Mouse (Mus musculus) heart, embryonic 14.5 days (tissue): Measurements from ENCODE around the gene Rab5b. TPM values are rescaled to one million over a fixed set of nuclear protein-coding genes. Genes with fewer than 3 reads are reported as not detected.

ENCODE experiments used
- ATAC-seq: fragments of 200-750 bp; cut with Nextera tagmentation; 2 replicates; pipeline ENCODE4 v1.8.0; 2017; ENCODE audit warnings: low read depth, moderate TSS enrichment; ENCODE audit not compliant: insufficient number of reproducible peaks, insufficient read depth, low FRiP score
- H3K27ac ChIP-seq, 2 experiments: fragments of 200-500 bp in 1 of 2; fragments of 300-500 bp in 1 of 2; sonication (generic) in 1 of 2; replicated peaks in 1 of 2; 2 replicates each; pipeline ENCODE4 v1.5.1; 2012 to 2014; ENCODE audit warnings: low read depth in 2 of 2, low read length in 2 of 2, control low read depth in 1 of 2, mild to moderate bottlenecking in 1 of 2, mixed read lengths in 1 of 2; ENCODE audit not compliant: control insufficient read depth in 1 of 2, insufficient read depth in 1 of 2
- H3K27me3 ChIP-seq: fragments of 300-500 bp; sonication (generic); 2 replicates; pipeline ENCODE4 v1.6.1; 2014; ENCODE audit warnings: mild to moderate bottlenecking, low read length, control low read depth; ENCODE audit not compliant: control insufficient read depth, insufficient read depth
- H3K36me3 ChIP-seq: fragments of 300-500 bp; sonication (generic); 2 replicates; pipeline ENCODE4 v1.6.1; 2014; ENCODE audit warnings: mild to moderate bottlenecking, control low read depth, low read length, mixed read lengths; ENCODE audit not compliant: control insufficient read depth, insufficient read depth
- H3K4me1 ChIP-seq, 2 experiments: fragments of 200-500 bp in 1 of 2; fragments of 300-500 bp in 1 of 2; sonication (generic) in 1 of 2; 2 replicates each; pipeline ENCODE4 v1.6.1; 2012 to 2014; ENCODE audit warnings: low read length in 2 of 2, control low read depth in 1 of 2, mixed read lengths in 1 of 2; ENCODE audit not compliant: control insufficient read depth in 2 of 2, insufficient read depth in 2 of 2
- H3K4me2 ChIP-seq: fragments of 300-500 bp; sonication (generic); 2 replicates; pipeline ENCODE4 v1.6.1; 2014; ENCODE audit warnings: mild to moderate bottlenecking, low read length
- H3K4me3 ChIP-seq, 2 experiments: fragments of 200-500 bp in 1 of 2; fragments of 300-500 bp in 1 of 2; sonication (generic) in 1 of 2; 2 replicates each; pipeline ENCODE4 v1.5.1; 2012 to 2014; ENCODE audit warnings: low read length in 2 of 2, mild to moderate bottlenecking in 2 of 2, control low read depth in 1 of 2, low read depth in 1 of 2, moderate library complexity in 1 of 2; ENCODE audit not compliant: control insufficient read depth in 1 of 2, insufficient read depth in 1 of 2
- H3K9ac ChIP-seq: fragments of 300-500 bp; sonication (generic); 2 replicates; pipeline ENCODE4 v1.6.1; 2014; ENCODE audit warnings: mild to moderate bottlenecking, low read length
- H3K9me3 ChIP-seq: fragments of 300-500 bp; sonication (generic); 2 replicates; pipeline ENCODE4 v1.6.1; 2016; ENCODE audit warnings: low read length, control low read depth; ENCODE audit not compliant: control insufficient read depth
- WGBS: fragments of 180-500 bp; shearing (Covaris S2); extraction: QIAGEN DNeasy Blood & Tissue Kit; methylation state at CpG from one replicate; pipeline ENCODE4 v1.1.7; 2014; 5-methylcytosine and 5-hydroxymethylcytosine counted together
- polyA plus RNA-seq: library from polyadenylated mRNA; unstranded; fragments of >200 nt; fragmentation: Nextera tagmentation; extraction: Ambion mirVana; gene quantifications from 2 replicates; pipeline ENCODE4 v1.2.1, GENCODE M21; 2014

The Rab5b gene
- polyA plus RNA-seq: 56.7 and 58.3 TPM in 2 replicates

- 2% methylated on average over 39 of the region's 40 CpGs for WGBS
- H3K4me1 ChIP-seq: peaks cover 13 to 25% of the 10 kb centered on the region in 2 experiments
- peak within 1 kb of the TSS; percentile 97 for H3K27ac ChIP-seq
- H3K9ac ChIP-seq: peak within 1 kb of the TSS; percentile 91
- H3K36me3 ChIP-seq: peaks cover 41% of the 10 kb centered on the region
- H3K27me3 ChIP-seq: no peaks in the 10 kb centered on the region
- ATAC-seq: peak; percentile 98
- H3K4me2 ChIP-seq: peak within 1 kb of the TSS; percentile 78
- peak within 1 kb of the TSS; percentile 77 to 87 for H3K4me3 ChIP-seq
- no peaks in the 10 kb centered on the region for H3K9me3 ChIP-seq
Measured at GRCm38 (mm10) chr10:128695992-128696807, at the start of gene Rab5b. Rab5b (minus strand) TSS chr10:128696264.

- no peak for ATAC-seq
Measured at GRCm38 (mm10) chr10:128744680-128745601, 48.9 kb upstream of the Rab5b start, which contains the start of gene Dgka. Dgka (minus strand) TSS chr10:128744855.

GRCm38 (mm10) chr10:128744211-128744610 lies 48.1 kb upstream of the Rab5b start:
- peak overlapping the region; percentile 90 for H3K4me2 ChIP-seq
- H3K27ac ChIP-seq: peak overlapping the region in 1 of 2 experiments; percentile 49; a peak in 1 of 4 replicates
- ATAC-seq: no peak
- H3K9ac ChIP-seq: peak overlapping the region; percentile 73
- H3K9me3 ChIP-seq: no peaks in the 10 kb centered on the region
- H3K27me3 ChIP-seq: peaks cover 6% of the 10 kb centered on the region; the same call in 1 of the 2 replicates
- WGBS: 23% methylated on average over 8 of the region's 8 CpGs
- no peaks in the 10 kb centered on the region for H3K36me3 ChIP-seq
- peak overlapping the region; percentile 58 to 59 for H3K4me3 ChIP-seq
- peaks cover 10 to 23% of the 10 kb centered on the region in 2 experiments for H3K4me1 ChIP-seq

More at GRCm38 (mm10) chr10:128744680-128745601, 48.9 kb upstream of the Rab5b start, which contains the start of gene Dgka:
- Histone ChIP-seq H3K4me3 (peak within 1 kb of the TSS; percentile 58 to 59), H3K27me3 (peaks cover 6% of the 10 kb centered on the region; the same call in 1 of the 2 replicates), H3K9ac (peak within 1 kb of the TSS; percentile 73), H3K27ac (peak within 1 kb of the TSS; percentile 49 to 55), H3K4me1 (peaks cover 10 to 27% of the 10 kb centered on the region in 2 experiments), H3K4me2 (peak within 1 kb of the TSS; percentile 90), H3K36me3 (no peaks in the 10 kb centered on the region), H3K9me3 (no peaks in the 10 kb centered on the region)
- WGBS: 20% methylated on average over 18 of the region's 18 CpGs

- under 1% methylated on average over 37 of the region's 37 CpGs for WGBS
Measured at GRCm38 (mm10) chr10:128743791-128744191, 47.7 kb upstream of the Rab5b start.

GRCm38 (mm10) chr10:128743235-128743634 lies 47.2 kb upstream of the Rab5b start:
- Histone ChIP-seq H3K27me3 (peaks cover 6% of the 10 kb centered on the region; the same call in 1 of the 2 replicates), H3K4me3 (peak overlapping the region; percentile 58 to 59), H3K9me3 (no peaks in the 10 kb centered on the region), H3K36me3 (no peaks in the 10 kb centered on the region), H3K4me2 (peak overlapping the region; percentile 90), H3K4me1 (peaks cover 10 to 19% of the 10 kb centered on the region in 2 experiments), H3K9ac (peak overlapping the region; percentile 73), H3K27ac (no peak overlapping the region)
- 5% methylated on average over 7 of the region's 7 CpGs for WGBS
- ATAC-seq: no peak

More at GRCm38 (mm10) chr10:128743791-128744191, 47.7 kb upstream of the Rab5b start:
- peak; percentile 73 for ATAC-seq
- Histone ChIP-seq H3K4me3 (peak overlapping the region; percentile 58 to 59), H3K27me3 (peaks cover 6% of the 10 kb centered on the region; the same call in 1 of the 2 replicates), H3K4me2 (peak overlapping the region; percentile 90), H3K9ac (peak overlapping the region; percentile 73), H3K27ac (peak overlapping the region; percentile 49 to 55; a peak in 3 of 4 replicates), H3K36me3 (no peaks in the 10 kb centered on the region), H3K9me3 (no peaks in the 10 kb centered on the region), H3K4me1 (peaks cover 10 to 19% of the 10 kb centered on the region in 2 experiments)

- peaks cover 6% of the 10 kb centered on the region; the same call in 1 of the 2 replicates for H3K27me3 ChIP-seq
- H3K4me2 ChIP-seq: peak overlapping the region; percentile 90
- no peaks in the 10 kb centered on the region for H3K9me3 ChIP-seq
- peaks cover 10 to 19% of the 10 kb centered on the region in 2 experiments for H3K4me1 ChIP-seq
- H3K27ac ChIP-seq: no peak overlapping the region
- WGBS: 22% methylated on average over 4 of the region's 4 CpGs
- H3K36me3 ChIP-seq: no peaks in the 10 kb centered on the region
- H3K9ac ChIP-seq: no peak overlapping the region
- no peak for ATAC-seq
- H3K4me3 ChIP-seq: peak overlapping the region; percentile 58 to 59; a peak in 3 of 4 replicates
Measured at GRCm38 (mm10) chr10:128742616-128743015, 46.6 kb upstream of the Rab5b start.

- Histone ChIP-seq H3K4me1 (peaks cover 12 to 19% of the 10 kb centered on the region in 2 experiments), H3K27ac (no peak overlapping the region), H3K4me2 (no peak overlapping the region), H3K9ac (no peak overlapping the region), H3K36me3 (no peaks in the 10 kb centered on the region), H3K4me3 (no peak overlapping the region), H3K9me3 (no peaks in the 10 kb centered on the region), H3K27me3 (peaks cover 6% of the 10 kb centered on the region; the same call in 1 of the 2 replicates)
- WGBS: 38% methylated on average over 2 of the region's 2 CpGs
- ATAC-seq: no peak
Measured at GRCm38 (mm10) chr10:128740296-128740695, 44.2 kb upstream of the Rab5b start.
